Mouse (Mus musculus) embryo, embryonic 9.5 days (tissue): ENCODE data around the gene Cuedc1.

Experiments
- DNase-seq: peaks from one replicate; pipeline ENCODE4 v3.0.0-alpha.2; 2017; ENCODE audit errors: extremely low spot score

Gene Cuedc1

DNA sequence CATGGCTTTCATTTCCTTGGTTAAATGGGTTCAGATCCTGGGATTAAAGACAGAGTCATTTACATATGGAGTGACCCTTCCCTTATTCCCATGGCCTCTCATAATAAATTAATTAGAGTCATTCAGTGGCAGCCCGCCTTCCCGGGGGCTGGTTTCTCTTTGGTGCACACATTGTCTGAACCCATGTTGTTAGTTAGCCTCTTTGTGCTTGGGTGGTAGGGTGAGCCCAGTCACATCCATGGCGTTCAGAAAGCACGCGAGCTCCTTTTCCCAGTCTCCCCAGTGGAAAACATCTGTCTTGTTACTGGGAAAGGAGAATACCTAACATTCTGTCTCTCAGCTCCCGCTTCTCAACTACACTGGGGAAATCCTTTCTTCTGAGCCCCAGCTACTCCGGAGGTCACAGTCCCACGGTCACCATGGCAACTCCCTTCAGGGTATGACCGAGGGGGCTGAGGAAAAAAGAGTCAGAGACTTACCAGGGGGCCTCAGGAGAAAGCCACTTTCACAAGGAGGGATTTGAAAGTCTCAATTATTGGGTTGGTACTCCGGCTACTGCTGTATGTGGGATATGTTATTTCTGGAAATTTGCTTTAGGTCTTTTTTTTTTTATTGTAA, 143.0 kb downstream of the Cuedc1 start:
- DNase-seq = peak; percentile 86

DNA sequence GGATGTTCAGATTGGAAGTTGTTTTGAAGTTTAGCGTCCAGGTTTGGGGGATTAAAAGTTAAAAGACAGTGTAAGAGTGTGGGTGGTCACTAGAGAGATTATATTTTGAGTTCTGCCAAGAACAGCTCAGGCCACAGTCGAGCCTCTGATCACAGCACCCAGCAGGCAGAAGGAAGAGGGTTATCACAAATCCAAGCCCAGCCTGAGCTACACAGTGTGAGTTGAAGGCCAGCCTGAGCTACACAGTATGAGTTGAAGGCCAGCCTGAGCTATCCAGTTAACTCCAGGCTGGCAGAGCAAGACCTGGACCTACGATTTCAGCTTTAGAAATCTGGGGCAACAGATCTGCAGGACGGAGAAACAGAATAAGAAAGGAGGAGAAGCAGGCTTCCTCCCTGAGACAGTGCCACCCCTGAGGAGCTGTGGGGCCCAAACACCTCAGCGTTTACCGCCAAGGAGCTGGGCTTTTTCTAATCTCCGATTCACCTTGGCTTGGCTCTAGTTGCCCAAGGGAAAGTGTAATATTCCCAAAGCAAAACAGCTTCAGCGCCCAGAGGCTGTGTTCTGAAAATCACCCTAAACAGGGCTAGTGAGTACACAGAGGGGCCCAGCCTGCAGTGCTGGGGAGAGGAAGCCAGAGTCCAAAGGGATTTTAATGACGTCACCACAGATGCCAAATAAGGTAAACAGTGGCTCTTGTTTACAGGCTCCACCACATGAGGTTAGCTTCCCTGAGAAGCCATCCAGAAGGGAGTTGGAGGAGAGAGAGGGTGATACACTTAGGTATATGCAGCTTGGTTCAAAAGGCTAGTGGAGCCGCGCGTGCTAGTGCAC, 143.8 kb downstream of the Cuedc1 start:
- peak; percentile 48 for DNase-seq
